Mouse (Mus musculus): ENCODE measurements around the gene Hpcal1.

The Hpcal1 gene

GRCm38 (mm10) chr12:17717257-17717656 lies 26.6 kb downstream of the Hpcal1 start:
- DNase-seq, result no peak

- no peak for DNase-seq
Measured at GRCm38 (mm10) chr12:17718146-17718545, 27.5 kb downstream of the Hpcal1 start.

- no peak for DNase-seq
Measured at GRCm38 (mm10) chr12:17721058-17721457, 30.4 kb downstream of the Hpcal1 start.

GRCm38 (mm10) chr12:17722452-17723181 lies 32.0 kb downstream of the Hpcal1 start:
- DNase-seq, result no peak

GRCm38 (mm10) chr12:17723182-17723570 lies 32.5 kb downstream of the Hpcal1 start:
- no peak for DNase-seq

- DNase-seq, result no peak
Measured at GRCm38 (mm10) chr12:17723999-17724398, 33.3 kb downstream of the Hpcal1 start.

GRCm38 (mm10) chr12:17724412-17725090 lies 33.9 kb downstream of the Hpcal1 start:
- DNase-seq, result peak; percentile 64

- no peak for DNase-seq
Measured at GRCm38 (mm10) chr12:17725592-17725991, 34.9 kb downstream of the Hpcal1 start.

GRCm38 (mm10) chr12:17726576-17727320 lies 36.1 kb downstream of the Hpcal1 start:
- DNase-seq, result peak; percentile 57

- DNase-seq, result peak; percentile 82
Measured at GRCm38 (mm10) chr12:17727676-17728339, 37.2 kb downstream of the Hpcal1 start.

- DNase-seq, result no peak
Measured at GRCm38 (mm10) chr12:17729211-17729900, 38.7 kb downstream of the Hpcal1 start.

- DNase-seq, result no peak
Measured at GRCm38 (mm10) chr12:17732006-17732405, 41.4 kb downstream of the Hpcal1 start.

- DNase-seq, result no peak
Measured at GRCm38 (mm10) chr12:17732546-17732945, 41.9 kb downstream of the Hpcal1 start.

GRCm38 (mm10) chr12:17733114-17733904 lies 42.7 kb downstream of the Hpcal1 start:
- DNase-seq, result no peak

- peak; percentile 35 for DNase-seq
Measured at GRCm38 (mm10) chr12:17736396-17736795, 45.7 kb downstream of the Hpcal1 start.

- DNase-seq, result peak; percentile 64
Measured at GRCm38 (mm10) chr12:17736859-17737577, 46.4 kb downstream of the Hpcal1 start.

- peak; percentile 60 for DNase-seq
Measured at GRCm38 (mm10) chr12:17737808-17738207, 47.2 kb downstream of the Hpcal1 start.

- DNase-seq, result peak; percentile 28
Measured at GRCm38 (mm10) chr12:17738473-17738872, 47.8 kb downstream of the Hpcal1 start.

- peak; percentile 45 for DNase-seq
Measured at GRCm38 (mm10) chr12:17740226-17740625, 49.6 kb downstream of the Hpcal1 start.

- no peak for DNase-seq
Measured at GRCm38 (mm10) chr12:17741637-17742364, 51.1 kb downstream of the Hpcal1 start.

Data from thymus, postnatal 25 days (tissue).